Mouse (Mus musculus) small intestine, adult 2 months (tissue): ENCODE measurements around the gene Sh3tc1.

Experiments
- CTCF ChIP-seq: fragments of 200-500 bp; IDR thresholded peaks from 2 replicates; pipeline ENCODE4 v1.5.1; 2012; ENCODE audit warnings: low read depth, mild to moderate bottlenecking, control low read depth, inconsistent platforms, low read length, moderate library complexity, mixed read lengths; ENCODE audit not compliant: insufficient replicate concordance, insufficient read length; ENCODE audit errors: extremely low read depth
- POLR2A ChIP-seq: fragments of 200-500 bp; IDR thresholded peaks from 2 replicates; pipeline ENCODE4 v1.6.1; 2012; ENCODE audit warnings: low read depth, mild to moderate bottlenecking, control low read depth, inconsistent platforms, low read length, moderate library complexity

DNA sequence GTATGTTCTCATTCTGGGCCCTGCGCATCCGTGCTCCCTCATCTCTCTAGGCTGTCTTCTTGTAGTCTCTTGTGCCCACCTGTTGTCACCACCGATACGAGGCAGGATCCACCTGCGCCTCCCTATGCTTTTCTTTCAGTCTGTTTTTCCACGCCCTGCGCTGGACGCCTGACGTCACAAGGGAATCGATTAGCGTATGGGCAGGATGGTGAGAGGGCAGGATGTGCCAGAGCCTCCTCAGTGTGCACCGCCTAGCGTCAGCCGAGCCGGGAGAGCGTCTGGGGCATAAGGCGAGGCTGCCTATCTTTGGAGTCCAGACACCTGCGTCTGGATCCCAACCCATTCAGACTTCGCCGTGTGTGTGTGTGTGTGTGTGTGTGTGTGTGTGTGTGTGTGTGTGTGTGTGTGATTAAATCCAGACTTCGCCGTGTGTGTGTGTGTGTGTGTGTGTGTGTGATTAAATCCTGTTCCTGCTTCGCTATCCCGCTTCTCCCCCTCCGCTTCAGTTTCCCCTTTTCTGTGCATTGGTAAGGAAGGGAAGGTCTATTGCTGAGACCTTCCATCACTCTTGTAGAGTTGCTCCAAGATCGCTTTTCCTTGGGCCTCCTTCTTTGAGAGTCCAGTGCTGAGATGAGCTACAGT is 17.3 kb upstream of the Sh3tc1 start:
- no peak; the same call in 1 of the 2 replicates for TF ChIP-seq POLR2A
- no peak; the same call in 1 of the 2 replicates for TF ChIP-seq CTCF
